Mouse (Mus musculus) spleen, adult 2 months (tissue): Measurements from ENCODE around the gene H1f0. TPM values are rescaled to one million over a fixed set of nuclear protein-coding genes. Genes with fewer than 3 reads are reported as not detected.
"Not testable (repeated sequence)": the region's sequence is repeated elsewhere in the genome, so short reads cannot be mapped to it uniquely, and the experiment has no call there.

ENCODE experiments used
- DNase-seq, 2 experiments: peaks; one replicate each; pipeline versions ENCODE4 v3.0.0 to v3.0.0-alpha.2; 2012 to 2021; ENCODE audit warnings: low spot score in 2 of 2, low read depth in 1 of 2
- H3K27ac ChIP-seq: fragments of 200-500 bp; 2 replicates; pipeline ENCODE4 v1.5.1; 2012; ENCODE audit warnings: low read length, inconsistent platforms; ENCODE audit not compliant: insufficient read depth
- H3K27me3 ChIP-seq: fragments of 200-500 bp; 2 replicates; pipeline ENCODE4 v1.6.1; 2012; ENCODE audit warnings: mild to moderate bottlenecking, moderate library complexity, low read length, inconsistent platforms; ENCODE audit not compliant: control insufficient read depth, insufficient read depth
- H3K36me3 ChIP-seq: fragments of 200-500 bp; 2 replicates; pipeline ENCODE4 v1.6.1; 2012; ENCODE audit warnings: mild to moderate bottlenecking, low read length, inconsistent platforms; ENCODE audit not compliant: control insufficient read depth, insufficient read depth
- H3K4me1 ChIP-seq: fragments of 200-500 bp; 2 replicates; pipeline ENCODE4 v1.6.1; 2011; ENCODE audit warnings: inconsistent platforms; ENCODE audit not compliant: control insufficient read depth, insufficient read depth, insufficient read length
- H3K4me3 ChIP-seq: fragments of 200-500 bp; 2 replicates; pipeline ENCODE4 v1.5.1; 2011; ENCODE audit warnings: mild to moderate bottlenecking, inconsistent platforms; ENCODE audit not compliant: insufficient read depth, insufficient read length; ENCODE audit errors: extremely low read depth
- CTCF ChIP-seq: fragments of 200-500 bp; IDR thresholded peaks from 2 replicates; pipeline ENCODE4 v1.5.1; 2011; ENCODE audit warnings: mild to moderate bottlenecking, inconsistent platforms; ENCODE audit not compliant: insufficient read depth, insufficient read length, insufficient replicate concordance; ENCODE audit errors: extremely low read depth
- POLR2A ChIP-seq: fragments of 200-500 bp; IDR thresholded peaks from 2 replicates; pipeline ENCODE4 v1.6.1; 2011; ENCODE audit warnings: low read depth, low read length, inconsistent platforms
- WGBS: fragments of 180-500 bp; shearing (Covaris S2); methylation state at CpG from one replicate; pipeline ENCODE4 v1.1.7; 2018; 5-methylcytosine and 5-hydroxymethylcytosine counted together
- polyA plus RNA-seq: library from polyadenylated mRNA; depleted of rRNA; stranded (reverse); fragments of >200 nt; gene quantifications from 2 replicates; pipeline ENCODE4 v1.2.3, GENCODE M21; 2012

The H1f0 gene
- polyA plus RNA-seq, 1 experiment, result 14.3 TPM

- Histone ChIP-seq H3K27me3 (no peaks in the 10 kb centered on the region), H3K4me1 (peaks cover 9% of the 10 kb centered on the region), H3K27ac (no peak overlapping the region), H3K36me3 (peaks cover 40% of the 10 kb centered on the region), H3K4me3 (no peak overlapping the region)
- WGBS, result 90% methylated on average over 19 of the region's 19 CpGs
- TF ChIP-seq CTCF (no peak), POLR2A (no peak)
- no peak for DNase-seq
These were observed 26.2 kb upstream of the H1f0 start for GRCm38 (mm10) chr15:79002036-79002435.

DNA sequence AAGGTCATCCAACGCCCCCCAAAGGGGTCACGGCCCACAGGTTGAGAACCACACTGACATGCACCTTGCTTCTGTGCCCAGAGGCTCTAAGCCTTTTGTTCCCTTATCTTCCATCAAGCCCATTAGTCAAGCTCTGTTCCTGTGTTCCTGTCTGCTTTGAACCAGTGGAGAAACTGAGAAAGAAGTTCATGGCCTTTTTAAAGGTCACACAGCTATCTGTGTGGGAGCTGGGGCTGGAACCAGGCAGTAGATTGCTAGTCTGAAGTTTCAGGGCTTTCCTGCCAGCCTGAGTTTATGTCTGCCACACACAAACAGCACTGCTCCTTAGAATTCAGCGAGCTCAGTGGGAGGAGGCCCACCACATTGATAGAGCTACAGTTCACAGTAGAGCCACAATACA is 25.2 kb upstream of the H1f0 start:
- no peak for DNase-seq
- peaks cover 40% of the 10 kb centered on the region for H3K36me3 ChIP-seq
- WGBS, result 87% methylated on average over 3 of the region's 3 CpGs
- H3K4me3 ChIP-seq, result no peak overlapping the region
- H3K27me3 ChIP-seq, result no peaks in the 10 kb centered on the region
- TF ChIP-seq POLR2A, result no peak
- no peak for TF ChIP-seq CTCF
- H3K27ac ChIP-seq, result no peak overlapping the region
- peaks cover 9% of the 10 kb centered on the region for H3K4me1 ChIP-seq

GRCm38 (mm10) chr15:79005581-79005980 is 22.7 kb upstream of the H1f0 start:
- 93% methylated on average over 9 of the region's 9 CpGs for WGBS
- Histone ChIP-seq H3K27ac (no peak overlapping the region), H3K36me3 (peaks cover 40% of the 10 kb centered on the region), H3K4me3 (no peak overlapping the region), H3K27me3 (no peaks in the 10 kb centered on the region), H3K4me1 (no peaks in the 10 kb centered on the region)
- TF ChIP-seq POLR2A, result no peak
- no peak for TF ChIP-seq CTCF
- no peak for DNase-seq

- no peaks in the 10 kb centered on the region for H3K4me1 ChIP-seq
- 74% methylated on average over 3 of the region's 3 CpGs for WGBS
- TF ChIP-seq CTCF (no peak), POLR2A (no peak)
- H3K27ac ChIP-seq, result no peak overlapping the region
- no peaks in the 10 kb centered on the region for H3K27me3 ChIP-seq
- DNase-seq, result no peak
- H3K4me3 ChIP-seq, result no peak overlapping the region
- peaks cover 33% of the 10 kb centered on the region for H3K36me3 ChIP-seq
These were observed 21.6 kb upstream of the H1f0 start for GRCm38 (mm10) chr15:79006638-79007037.

DNA sequence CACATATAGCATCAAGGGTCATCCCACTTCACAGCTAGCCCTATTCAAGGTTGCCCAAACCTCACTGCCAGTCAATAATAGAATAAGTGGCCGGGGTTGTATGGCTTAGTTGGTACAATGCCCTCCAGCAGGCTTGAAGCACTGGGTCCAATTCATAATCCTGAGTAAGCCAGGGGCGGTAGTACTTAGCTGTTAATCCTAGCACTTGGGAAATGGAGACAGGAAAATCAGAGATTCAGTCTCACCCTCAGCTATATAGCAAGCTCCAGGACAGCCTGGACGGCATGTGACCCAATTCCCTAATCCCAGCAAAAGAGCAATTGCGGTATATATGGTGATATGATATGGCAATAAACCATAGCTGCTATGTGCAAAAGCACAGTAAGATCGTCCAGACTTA is 21.2 kb upstream of the H1f0 start:
- 92% methylated on average over 5 of the region's 5 CpGs for WGBS
- no peak overlapping the region for H3K27ac ChIP-seq
- no peak for TF ChIP-seq CTCF
- TF ChIP-seq POLR2A, result no peak
- no peak overlapping the region for H3K4me3 ChIP-seq
- no peaks in the 10 kb centered on the region for H3K4me1 ChIP-seq
- no peaks in the 10 kb centered on the region for H3K27me3 ChIP-seq
- no peak for DNase-seq
- H3K36me3 ChIP-seq, result peaks cover 30% of the 10 kb centered on the region

GRCm38 (mm10) chr15:79007836-79008235 is 20.4 kb upstream of the H1f0 start:
- H3K36me3 ChIP-seq, result peaks cover 27% of the 10 kb centered on the region
- H3K27me3 ChIP-seq, H3K27ac ChIP-seq, H3K4me1 ChIP-seq, H3K4me3 ChIP-seq, DNase-seq: not testable (repeated sequence)
- 91% methylated on average over 6 of the region's 6 CpGs for WGBS

- TF ChIP-seq POLR2A, result no peak
- TF ChIP-seq CTCF, result no peak
- Histone ChIP-seq H3K4me1 (no peaks in the 10 kb centered on the region), H3K27me3 (no peaks in the 10 kb centered on the region), H3K36me3 (peaks cover 12% of the 10 kb centered on the region), H3K4me3 (no peak overlapping the region), H3K27ac (no peak overlapping the region)
- no peak for DNase-seq
- WGBS, result 84% methylated on average over 5 of the region's 5 CpGs
These were observed 18.5 kb upstream of the H1f0 start for GRCm38 (mm10) chr15:79009734-79010133.
